Mouse (Mus musculus) mature B cell (primary cell): ENCODE results near the gene Cblc.

Source experiments
- in situ Hi-C: fragments of 300-500 bp; cut with MboI; formaldehyde crosslinking; loops from 2 replicates; pipeline ENCODE4 v1.14.3; 2019

Cblc gene

DNA sequence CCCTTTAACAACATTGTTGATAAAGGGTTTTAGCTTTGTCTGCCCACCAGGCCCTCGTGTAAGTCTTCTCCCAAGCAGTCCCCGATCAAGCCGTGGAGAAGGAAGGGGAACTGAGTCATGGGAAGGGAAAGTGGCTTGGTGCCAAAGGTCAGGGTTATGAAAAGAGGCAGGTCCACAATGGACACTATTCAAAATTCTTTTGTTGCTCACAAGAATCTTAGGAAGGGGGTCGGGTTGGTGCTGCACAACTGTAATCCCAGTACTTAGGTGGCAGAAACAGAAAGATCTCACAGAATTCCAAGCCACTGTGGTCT lies 45.6 kb downstream of the Cblc start:
- in situ Hi-C loops: no loop called here

DNA sequence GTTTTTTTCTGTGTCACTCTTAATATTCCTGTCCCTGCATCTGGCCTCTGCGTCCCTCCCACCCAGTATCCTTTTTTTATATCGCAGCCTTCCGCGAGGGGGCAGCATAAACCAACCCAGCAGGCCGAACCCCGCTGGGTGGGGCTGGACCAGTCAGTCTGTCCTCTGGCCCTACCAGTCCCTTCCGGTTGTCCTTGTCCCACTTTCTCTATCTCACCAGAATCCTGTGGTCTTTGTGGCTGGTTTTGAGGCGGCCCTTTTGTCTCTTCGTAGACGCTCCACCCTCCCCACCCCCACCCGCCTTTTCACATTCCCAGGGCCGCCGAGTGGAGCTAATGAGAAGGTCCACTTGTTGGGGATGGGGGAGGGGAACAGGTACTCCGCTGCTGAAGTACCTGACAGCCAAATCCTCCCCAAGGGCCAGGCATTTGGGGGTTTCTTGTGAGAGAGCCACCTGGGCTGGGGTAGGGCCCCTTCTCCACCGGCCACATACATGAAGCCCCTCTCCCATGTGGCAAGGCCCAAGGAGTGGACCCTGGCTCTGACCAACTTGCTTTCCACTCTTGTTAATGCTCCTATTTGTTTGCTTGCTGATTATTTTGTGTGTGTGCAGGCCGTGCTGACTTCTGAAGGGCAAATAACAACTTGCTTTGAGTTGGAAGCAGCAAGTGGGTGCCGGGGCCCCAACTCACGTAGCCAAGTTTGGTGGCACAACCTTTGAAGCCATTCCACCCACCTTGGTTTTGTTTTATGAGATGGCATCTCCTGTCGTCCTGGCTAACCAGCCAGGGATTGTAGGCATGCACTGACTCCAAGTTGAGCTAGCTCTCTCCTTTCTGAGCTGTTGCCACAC lies 46.2 kb downstream of the Cblc start, which contains the start of gene Nectin2:
Nectin2 (minus strand) TSS at position 267 of the 853 bp plus-strand sequence.
- in situ Hi-C loops: no loop called here

DNA sequence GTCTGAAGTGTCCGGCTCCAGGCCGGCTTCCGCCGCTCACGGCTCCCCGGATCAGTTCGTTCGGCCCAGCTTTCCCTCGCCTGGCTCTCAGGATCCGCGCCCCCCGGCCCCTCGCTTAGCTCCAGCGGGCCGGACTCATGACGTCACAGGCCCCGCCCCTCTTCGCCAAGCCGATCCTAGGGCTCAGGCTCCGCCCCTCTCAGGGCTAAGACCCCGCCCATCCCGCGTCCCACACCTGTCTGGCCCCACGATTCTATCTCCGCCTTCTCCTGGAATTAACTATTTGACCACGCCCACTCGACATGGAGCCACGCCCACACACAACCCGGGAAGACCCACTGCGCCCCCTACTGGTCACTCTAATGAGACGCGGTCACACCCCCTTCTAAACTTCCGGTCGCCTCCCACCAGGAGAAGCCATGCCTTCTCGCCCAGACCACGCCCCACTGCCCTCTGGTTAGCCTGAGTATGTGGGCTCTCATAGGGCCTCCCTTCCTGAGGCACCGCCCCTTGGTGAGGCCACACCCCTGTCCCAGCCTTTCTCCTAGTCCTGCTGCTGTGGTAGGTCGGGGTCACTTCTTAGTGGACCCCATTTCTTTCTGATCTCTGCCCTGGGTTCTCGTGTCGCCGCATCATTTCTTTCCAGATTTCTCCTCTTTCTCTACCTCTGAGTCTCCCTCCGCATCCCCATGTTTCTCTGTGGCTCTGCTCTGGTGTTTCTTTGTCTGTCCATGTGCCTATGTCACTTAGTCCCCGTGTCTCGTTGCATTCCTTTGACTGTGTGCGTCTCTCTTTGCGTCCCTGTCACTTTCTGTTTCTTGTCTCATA lies 47.0 kb downstream of the Cblc start:
- in situ Hi-C loops: no loop called here

DNA sequence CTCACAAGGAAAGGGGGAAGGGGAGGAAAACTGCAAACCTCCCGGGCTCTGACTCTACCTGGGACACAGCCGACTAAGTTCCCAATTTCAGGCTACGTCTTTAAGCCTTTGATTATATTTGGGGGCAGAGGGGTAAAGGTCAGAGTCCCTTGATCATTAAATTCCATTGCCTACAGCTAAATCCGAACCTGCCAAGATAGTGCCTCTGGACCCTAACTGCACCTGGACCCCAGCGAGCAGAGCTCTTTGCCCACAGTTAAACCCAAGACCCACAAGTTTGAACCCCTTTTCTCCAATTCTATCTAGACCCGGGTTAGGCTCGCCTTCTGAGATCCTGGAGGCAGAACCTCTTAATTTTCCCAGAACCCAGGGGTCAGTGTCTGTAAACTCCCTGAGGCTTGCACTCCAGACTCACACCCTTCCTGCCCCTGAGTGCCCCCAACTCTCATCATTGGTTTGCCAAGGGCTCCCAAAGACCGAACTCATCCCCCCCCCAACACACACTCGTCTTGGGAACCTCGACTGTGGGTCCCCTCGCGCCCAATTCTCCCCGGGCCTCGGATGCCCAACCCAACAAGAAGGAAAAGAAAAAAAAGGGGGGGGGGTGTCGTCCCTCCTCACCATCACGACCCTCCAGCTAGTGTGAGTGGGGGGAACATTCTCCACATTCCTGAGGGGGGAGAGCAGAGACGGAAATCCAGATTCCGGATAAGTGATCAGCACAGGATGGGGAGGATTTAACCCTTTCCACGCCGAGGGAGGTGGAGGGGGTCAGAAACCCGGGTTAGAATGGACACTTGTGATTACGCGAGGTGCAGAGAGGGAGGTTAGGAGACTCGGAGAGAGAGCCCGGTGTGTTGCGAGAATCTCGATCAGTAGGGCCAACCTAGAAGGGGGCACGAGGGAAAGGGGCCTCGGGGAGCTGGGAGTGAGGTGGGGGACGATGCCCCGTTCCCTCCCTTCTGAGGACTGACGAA lies 48.1 kb downstream of the Cblc start:
- in situ Hi-C loops: no loop called here

DNA sequence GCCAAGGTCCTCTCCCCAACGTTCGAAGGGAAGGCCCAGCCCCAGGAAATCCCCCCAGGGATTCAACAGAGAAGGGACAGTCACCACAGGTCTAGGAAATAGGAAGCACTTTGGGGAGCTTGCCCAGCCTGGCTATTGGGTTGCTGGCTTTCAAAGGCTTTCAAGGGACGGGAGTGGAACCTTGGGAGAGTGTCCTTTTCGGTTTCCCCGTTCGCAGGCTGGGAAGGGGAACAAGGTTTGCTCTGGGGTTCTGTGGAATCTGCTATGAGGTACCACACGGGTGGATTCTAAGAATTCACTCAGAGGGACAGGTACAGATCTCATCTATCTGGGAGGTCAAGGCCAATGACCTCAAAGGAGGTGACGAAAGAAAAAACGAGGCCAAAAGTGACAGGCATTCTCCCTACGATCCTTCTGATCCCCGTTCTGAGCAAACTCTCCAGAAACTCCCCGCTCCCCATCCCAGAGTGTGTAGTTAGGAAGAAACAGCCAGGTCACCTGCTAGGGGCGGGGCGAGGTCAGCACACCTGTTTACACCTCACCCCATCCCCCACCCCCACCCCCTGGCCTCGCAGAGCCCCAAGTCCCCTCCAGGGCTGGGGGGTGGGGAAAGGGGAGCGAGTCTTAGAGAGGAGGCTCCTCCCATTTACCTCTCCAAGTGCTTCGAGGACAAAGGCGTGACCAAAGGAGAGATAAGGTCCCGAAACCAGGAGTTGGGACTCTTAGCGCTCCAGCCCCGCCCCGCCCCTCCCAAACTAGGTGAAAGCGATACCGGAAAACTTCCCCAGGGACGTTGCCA lies 49.0 kb downstream of the Cblc start:
- in situ Hi-C loops: no loop called here

DNA sequence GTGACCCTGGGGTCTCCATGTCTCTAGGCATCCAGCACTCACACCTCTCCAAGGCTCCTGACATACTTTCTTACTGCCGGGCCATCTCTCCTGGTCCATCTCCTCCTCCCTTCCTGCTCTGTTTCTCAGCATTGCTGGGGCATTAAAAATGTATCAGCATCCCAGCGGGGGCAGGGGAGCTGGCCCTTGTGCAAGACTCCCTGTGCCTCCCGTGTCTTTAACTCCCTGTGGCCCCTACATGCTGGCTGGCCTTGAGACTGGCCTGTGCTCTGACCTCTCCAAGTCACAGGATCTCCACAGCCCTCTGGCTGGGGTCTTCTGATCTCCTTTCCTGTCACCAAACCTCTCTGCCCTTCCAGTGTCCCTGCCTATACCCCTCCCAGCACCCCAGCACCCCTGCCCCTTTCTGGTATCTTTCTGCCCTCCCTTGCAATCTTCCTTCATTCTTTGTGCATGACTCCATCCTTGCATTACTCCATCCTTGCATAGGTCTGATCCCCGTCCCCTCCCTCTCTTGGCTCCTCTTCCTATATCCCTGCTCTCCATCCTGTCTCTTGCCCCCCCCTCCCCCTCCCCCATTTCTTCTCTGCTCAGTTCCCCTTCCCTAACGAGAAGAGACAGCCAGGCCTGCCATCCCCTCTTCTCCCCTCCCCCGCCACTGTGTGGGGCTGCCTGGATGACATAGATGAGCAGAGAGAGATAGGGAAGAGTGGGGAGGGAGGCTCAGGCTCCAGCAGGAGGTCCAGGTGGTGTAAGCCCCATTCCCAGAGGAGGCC lies 50.0 kb downstream of the Cblc start:
- in situ Hi-C loops: no loop called here

DNA sequence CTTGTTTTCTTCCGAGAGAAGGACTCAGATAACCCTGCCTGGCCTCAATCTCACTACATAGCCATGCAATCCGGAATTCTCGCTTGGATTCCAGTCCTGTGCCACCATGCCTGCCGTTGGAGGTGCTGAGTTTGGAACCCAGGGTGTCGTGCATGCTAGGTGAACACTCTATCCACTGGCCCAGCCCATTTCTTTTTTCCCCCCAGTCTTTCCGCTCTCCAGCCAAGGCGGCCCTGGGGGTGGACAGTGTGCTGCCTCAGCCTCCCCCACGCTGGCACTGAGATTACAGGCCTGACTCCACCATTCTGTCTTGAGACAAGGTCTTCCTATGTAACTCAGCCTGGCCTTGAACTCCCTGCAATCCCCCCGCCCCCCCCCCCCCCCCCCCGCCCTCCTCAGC lies 50.6 kb downstream of the Cblc start:
- in situ Hi-C loops: no loop called here

DNA sequence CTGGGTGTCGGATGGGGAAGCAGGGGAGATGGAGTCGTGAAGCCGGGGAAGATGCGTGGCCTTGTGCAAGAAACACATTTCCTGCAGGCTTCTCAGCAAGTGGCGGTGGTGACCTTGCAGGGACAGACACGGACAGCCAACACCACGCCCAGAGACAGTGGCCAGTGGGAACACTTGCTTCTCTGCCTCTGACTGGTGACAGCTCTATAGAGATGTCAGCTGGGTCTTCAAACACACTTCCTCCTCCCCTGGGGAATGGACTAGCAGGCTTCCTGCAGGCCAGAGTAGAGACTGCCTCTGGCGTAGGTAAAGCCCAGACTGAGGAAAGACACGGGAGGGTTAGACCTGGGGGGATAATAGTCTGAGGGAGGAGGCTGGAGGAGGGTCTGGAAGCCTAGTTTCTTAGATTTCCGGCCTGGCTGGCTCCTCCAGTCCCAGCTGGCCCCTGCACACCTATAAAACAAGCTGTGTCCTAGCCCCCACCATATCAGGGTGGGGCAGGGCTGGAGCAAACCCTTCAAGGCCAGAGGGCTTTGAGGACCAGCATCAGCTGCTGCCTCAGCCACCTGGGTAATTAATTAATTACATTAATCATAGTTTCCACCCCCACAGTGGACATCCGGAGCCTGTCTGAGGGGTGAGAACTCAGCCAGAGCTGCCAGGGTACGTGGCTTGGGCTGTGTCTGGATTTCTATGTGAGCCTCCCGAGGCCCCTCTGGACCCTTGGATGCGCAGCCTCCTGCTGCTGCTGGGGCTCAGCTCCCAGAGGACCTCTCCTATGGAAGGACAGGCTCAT lies 51.8 kb downstream of the Cblc start:
- in situ Hi-C loops: no loop called here

DNA sequence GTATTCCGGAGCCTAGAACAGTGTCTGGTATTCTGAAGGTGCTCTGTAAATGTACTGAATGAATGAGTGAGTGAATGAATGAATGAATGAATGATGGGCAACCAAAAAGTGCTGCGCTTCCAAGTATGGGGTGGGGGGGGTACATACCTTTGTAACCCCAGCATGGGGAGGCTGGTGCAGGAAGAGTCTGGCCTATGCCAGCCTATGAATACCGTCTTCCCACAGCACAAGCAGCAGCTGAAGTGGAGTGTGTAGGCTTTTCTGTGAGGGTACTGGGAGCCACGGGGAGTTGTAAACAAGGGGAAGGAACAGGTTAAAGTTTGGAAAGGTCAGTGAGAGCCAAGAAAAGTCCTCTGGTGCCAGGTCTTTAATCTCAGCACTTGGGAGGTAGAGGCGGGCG lies 52.8 kb downstream of the Cblc start:
- in situ Hi-C loops: no loop called here

DNA sequence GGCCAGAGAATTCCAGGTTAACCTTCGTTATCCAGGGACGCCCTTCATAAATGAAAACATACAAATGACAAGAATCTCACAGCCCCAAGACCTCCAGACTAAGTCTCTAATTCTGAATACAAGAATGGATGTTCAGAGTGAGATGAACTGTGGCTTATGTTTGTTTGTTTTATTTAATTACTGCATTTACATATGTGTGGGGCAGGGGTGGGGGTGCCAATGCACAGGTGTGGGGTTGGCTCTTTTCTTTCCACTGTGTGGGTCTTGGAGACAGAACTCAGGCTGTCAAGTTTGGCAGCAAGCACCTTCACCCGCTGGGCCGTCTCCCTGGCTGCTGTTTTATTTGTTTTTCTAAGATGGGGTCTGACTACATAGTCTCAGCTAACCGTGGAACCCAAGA lies 54.1 kb downstream of the Cblc start:
- in situ Hi-C loops: no loop called here

DNA sequence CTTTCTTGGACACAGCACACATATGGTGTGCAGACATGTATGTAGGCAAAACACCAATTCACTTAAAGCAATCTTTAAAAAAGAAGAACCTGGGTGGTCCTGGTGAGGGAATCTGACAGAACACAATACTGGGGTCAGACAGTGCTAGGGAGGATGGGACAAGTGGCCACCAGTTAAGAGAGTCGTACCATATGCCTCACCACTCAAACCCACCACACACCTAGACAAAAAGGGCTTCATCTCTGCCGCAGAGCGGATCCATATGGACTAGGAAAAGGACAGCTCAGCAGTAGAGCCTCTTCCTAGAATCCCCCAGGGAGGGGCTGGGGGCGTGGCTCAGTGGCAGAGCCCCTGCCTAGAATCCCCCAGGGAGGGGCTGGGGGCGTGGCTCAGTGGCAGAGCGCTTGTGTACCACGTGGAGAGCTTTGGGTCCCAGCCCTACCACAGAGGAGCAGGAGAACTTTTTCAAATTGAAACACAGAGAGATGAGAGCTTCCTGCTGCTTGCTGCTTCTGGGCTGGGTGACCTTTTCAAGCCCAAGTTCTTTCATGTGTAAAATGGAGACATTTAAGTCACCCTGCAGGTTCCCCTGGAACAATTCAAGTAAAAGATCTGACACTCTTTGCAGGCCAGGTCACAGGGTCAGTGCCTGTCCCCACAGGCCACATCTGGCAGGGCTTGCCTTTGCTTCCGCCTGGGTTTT lies 55.1 kb downstream of the Cblc start:
- in situ Hi-C loops: no loop called here

DNA sequence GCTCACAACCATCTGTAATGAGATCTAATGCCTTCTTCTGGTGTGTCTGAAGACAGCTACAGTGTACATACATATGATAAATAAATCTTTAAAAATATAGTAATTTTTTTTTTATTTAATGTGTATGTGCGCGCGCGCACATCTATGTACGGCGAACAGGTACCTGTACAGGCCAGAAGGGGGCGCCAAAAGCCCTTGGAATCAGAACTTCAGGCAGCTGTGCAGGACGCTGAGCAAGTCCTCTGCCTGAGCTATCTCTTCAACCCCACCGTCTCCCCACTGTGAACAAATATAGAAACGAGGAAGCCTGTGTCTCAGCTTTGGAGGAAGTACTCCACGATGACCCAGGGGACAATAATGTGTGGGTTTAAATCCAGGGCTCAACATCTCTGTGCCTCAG lies 56.3 kb downstream of the Cblc start:
- in situ Hi-C loops: no loop called here

DNA sequence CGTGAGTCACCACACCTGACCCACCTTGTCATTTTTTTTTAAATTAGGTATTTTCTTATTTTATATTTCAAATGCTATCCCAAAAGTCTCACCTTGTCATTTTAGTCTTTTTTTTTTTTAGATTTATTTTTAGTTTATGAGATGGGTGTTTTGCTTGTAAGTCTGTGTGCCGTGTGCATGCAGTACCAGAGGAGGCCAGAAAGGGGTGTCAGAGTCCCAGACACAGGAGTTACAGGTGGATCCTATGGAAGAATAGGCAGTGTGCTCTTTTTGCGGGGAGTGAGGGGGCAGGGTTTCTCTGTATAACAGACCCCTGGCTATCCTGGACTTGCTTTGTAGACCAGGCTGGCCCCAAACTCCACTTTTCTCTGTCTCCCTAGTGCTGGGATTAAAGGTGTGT lies 57.8 kb downstream of the Cblc start:
- in situ Hi-C loops: no loop called here

DNA sequence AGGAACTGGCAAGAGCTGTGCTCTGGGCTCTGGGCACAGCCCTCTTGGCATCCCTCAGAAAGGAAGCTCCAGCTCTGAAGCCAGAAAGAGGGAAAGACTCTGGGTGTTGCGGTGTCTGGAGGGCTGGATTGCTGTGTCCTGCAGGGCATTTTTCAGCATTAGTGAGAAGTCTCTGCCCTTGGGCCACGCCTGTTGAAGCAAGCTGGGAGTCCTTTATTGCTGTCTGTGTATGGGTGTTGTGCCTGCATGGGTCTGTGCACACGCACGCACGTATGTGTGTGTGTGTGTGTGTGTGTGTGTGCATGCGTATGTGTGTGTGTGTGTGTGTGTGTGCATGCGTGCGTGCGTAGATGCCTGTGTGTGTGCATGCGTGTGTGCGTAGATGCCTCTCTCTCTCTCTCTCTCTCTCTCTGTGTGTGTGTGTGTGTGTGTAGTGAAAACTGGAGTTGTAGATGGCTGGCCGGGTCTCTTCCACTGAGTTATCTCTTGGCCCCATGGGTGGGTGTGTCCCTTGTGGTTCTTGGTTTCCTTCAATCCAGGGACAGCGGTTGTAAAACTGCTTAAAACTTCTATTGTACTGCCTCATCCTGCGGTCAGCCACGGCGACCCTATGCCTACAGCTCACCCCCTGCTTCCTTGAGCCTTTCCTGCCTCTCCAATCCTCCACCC lies 60.1 kb downstream of the Cblc start:
- in situ Hi-C loops: no loop called here

DNA sequence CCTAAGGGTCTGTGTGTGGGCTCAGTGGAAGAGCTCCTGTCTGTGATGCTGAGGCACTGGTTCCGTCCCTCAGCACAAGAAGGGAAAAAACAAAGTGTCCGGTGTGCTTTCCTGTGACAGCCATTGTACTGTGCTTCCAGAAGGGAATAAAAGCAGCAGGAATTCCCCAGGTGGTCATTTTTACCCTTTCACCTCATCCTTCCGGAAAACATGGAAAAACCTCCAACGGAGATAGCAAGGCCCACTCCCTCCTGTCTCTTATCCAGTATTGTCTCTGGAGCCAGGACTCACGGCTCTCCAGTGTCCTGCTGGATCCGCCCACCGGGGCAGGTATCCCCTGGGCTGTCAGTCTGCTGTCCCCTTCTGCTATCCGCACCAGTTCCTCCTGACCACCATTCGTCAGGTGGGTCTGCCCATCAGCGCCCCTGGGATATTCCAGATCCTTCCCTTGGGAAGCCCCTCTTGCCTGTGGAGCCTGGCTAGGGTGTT lies 62.4 kb downstream of the Cblc start:
- in situ Hi-C loops: no loop called here
